Mouse (Mus musculus) small intestine, adult 2 months (tissue): Measurements from ENCODE around the gene Rps29.

Source experiments
- CTCF ChIP-seq: fragments of 200-500 bp; IDR thresholded peaks from 2 replicates; pipeline ENCODE4 v1.5.1; 2012; ENCODE audit warnings: low read depth, mild to moderate bottlenecking, control low read depth, inconsistent platforms, low read length, moderate library complexity, mixed read lengths; ENCODE audit not compliant: insufficient replicate concordance, insufficient read length; ENCODE audit errors: extremely low read depth
- POLR2A ChIP-seq: fragments of 200-500 bp; IDR thresholded peaks from 2 replicates; pipeline ENCODE4 v1.6.1; 2012; ENCODE audit warnings: low read depth, mild to moderate bottlenecking, control low read depth, inconsistent platforms, low read length, moderate library complexity

- TF ChIP-seq POLR2A: no peak
- TF ChIP-seq CTCF: no peak
Observed at GRCm38 (mm10) chr12:69139201-69139600, 19.8 kb downstream of the Rps29 start.
